Mouse (Mus musculus) embryonic facial prominence, embryonic 12.5 days (tissue): ENCODE results near the gene Pax8. TPM values are rescaled to one million over a fixed set of nuclear protein-coding genes. Genes with fewer than 3 reads are reported as not detected.

Experiments used
- ATAC-seq: fragments of 200-750 bp; cut with Nextera tagmentation; 2 replicates; pipeline ENCODE4 v1.8.0; 2017; ENCODE audit not compliant: insufficient number of reproducible peaks, insufficient read depth, low FRiP score, low TSS enrichment
- H3K27ac ChIP-seq: fragments of 300-500 bp; sonication (generic); 2 replicates; pipeline ENCODE4 v1.5.1; 2016; ENCODE audit warnings: mild to moderate bottlenecking
- H3K27me3 ChIP-seq: fragments of 300-500 bp; sonication (generic); 2 replicates; pipeline ENCODE4 v1.6.1; 2016; ENCODE audit warnings: mild to moderate bottlenecking, moderate library complexity
- H3K36me3 ChIP-seq: fragments of 300-500 bp; sonication (generic); 2 replicates; pipeline ENCODE4 v1.6.1; 2016; ENCODE audit warnings: mild to moderate bottlenecking
- H3K4me1 ChIP-seq: fragments of 300-500 bp; sonication (generic); 2 replicates; pipeline ENCODE4 v1.6.1; 2016
- H3K4me2 ChIP-seq: fragments of 300-500 bp; sonication (generic); replicated peaks from 2 replicates; pipeline ENCODE4 v1.6.1; 2016; ENCODE audit warnings: mild to moderate bottlenecking, moderate library complexity
- H3K4me3 ChIP-seq: fragments of 300-500 bp; sonication (generic); 2 replicates; pipeline ENCODE4 v1.5.1; 2016; ENCODE audit warnings: mild to moderate bottlenecking
- H3K9ac ChIP-seq: fragments of 300-500 bp; sonication (generic); 2 replicates; pipeline ENCODE4 v1.6.1; 2016; ENCODE audit warnings: mild to moderate bottlenecking, moderate library complexity
- H3K9me3 ChIP-seq: fragments of 300-500 bp; sonication (generic); 2 replicates; pipeline ENCODE4 v1.6.1; 2016; ENCODE audit warnings: mild to moderate bottlenecking, moderate library complexity
- WGBS: fragments of 180-500 bp; shearing (Covaris S2); methylation state at CpG from one replicate; pipeline ENCODE4 v1.1.7; 2016; 5-methylcytosine and 5-hydroxymethylcytosine counted together
- polyA plus RNA-seq: library from polyadenylated mRNA; unstranded; fragments of >200 nt; fragmentation: Nextera tagmentation; extraction: Ambion mirVana; gene quantifications from 2 replicates; pipeline ENCODE4 v1.2.1, GENCODE M21; 2016

Pax8 gene
- polyA plus RNA-seq, 1 experiment from 2014 or later = 0.29 TPM

- Histone ChIP-seq H3K4me2 (no peak overlapping the region), H3K27me3 (peaks cover 21% of the 10 kb centered on the region), H3K36me3 (no peaks in the 10 kb centered on the region), H3K9me3 (no peaks in the 10 kb centered on the region), H3K9ac (no peak overlapping the region), H3K4me1 (no peaks in the 10 kb centered on the region), H3K4me3 (no peak overlapping the region), H3K27ac (no peak overlapping the region)
- 56% methylated on average over 2 of the region's 2 CpGs for WGBS
- ATAC-seq = no peak
Observed at GRCm38 (mm10) chr2:24479906-24480305, 4.5 kb upstream of the Pax8 start.

- no peak overlapping the region for H3K27ac ChIP-seq
- H3K4me2 ChIP-seq = no peak overlapping the region
- H3K9me3 ChIP-seq = no peaks in the 10 kb centered on the region
- H3K9ac ChIP-seq = no peak overlapping the region
- 15% methylated on average over 1 of the region's 1 CpGs for WGBS
- peaks cover 29% of the 10 kb centered on the region for H3K27me3 ChIP-seq
- no peaks in the 10 kb centered on the region for H3K36me3 ChIP-seq
- no peak overlapping the region for H3K4me3 ChIP-seq
- peaks cover 3% of the 10 kb centered on the region; the same call in 1 of the 2 replicates for H3K4me1 ChIP-seq
- no peak for ATAC-seq
Observed at GRCm38 (mm10) chr2:24479151-24479550, 3.8 kb upstream of the Pax8 start.

- no peak overlapping the region for H3K4me3 ChIP-seq
- no peaks in the 10 kb centered on the region for H3K36me3 ChIP-seq
- peaks cover 4% of the 10 kb centered on the region; the same call in 1 of the 2 replicates for H3K4me1 ChIP-seq
- 76% methylated on average over 4 of the region's 4 CpGs for WGBS
- peaks cover 34% of the 10 kb centered on the region for H3K27me3 ChIP-seq
- ATAC-seq = no peak
- H3K9me3 ChIP-seq = no peaks in the 10 kb centered on the region
- H3K9ac ChIP-seq = no peak overlapping the region
- H3K4me2 ChIP-seq = no peak overlapping the region
- H3K27ac ChIP-seq = no peak overlapping the region
Observed at GRCm38 (mm10) chr2:24478611-24479010, 3.2 kb upstream of the Pax8 start.

GRCm38 (mm10) chr2:24474514-24475378, 653 bp downstream of the Pax8 start:
- 10% methylated on average over 29 of the region's 29 CpGs for WGBS
- Histone ChIP-seq H3K9me3 (no peaks in the 10 kb centered on the region), H3K4me3 (peak overlapping the region; percentile 25), H3K4me2 (peak overlapping the region; percentile 46), H3K9ac (no peak overlapping the region), H3K27me3 (peaks cover 56% of the 10 kb centered on the region), H3K36me3 (no peaks in the 10 kb centered on the region), H3K27ac (no peak overlapping the region), H3K4me1 (peaks cover 4% of the 10 kb centered on the region; the same call in 1 of the 2 replicates)
- ATAC-seq = no peak

- Histone ChIP-seq H3K27ac (no peak overlapping the region), H3K27me3 (peaks cover 57% of the 10 kb centered on the region), H3K4me3 (peak overlapping the region; percentile 25), H3K4me1 (peaks cover 4% of the 10 kb centered on the region; the same call in 1 of the 2 replicates), H3K9me3 (no peaks in the 10 kb centered on the region), H3K36me3 (no peaks in the 10 kb centered on the region), H3K9ac (no peak overlapping the region), H3K4me2 (peak overlapping the region; percentile 46)
- under 1% methylated on average over 56 of the region's 56 CpGs for WGBS
- ATAC-seq = no peak
Observed at GRCm38 (mm10) chr2:24473641-24474511, 1.5 kb downstream of the Pax8 start.

- Histone ChIP-seq H3K9me3 (no peaks in the 10 kb centered on the region), H3K36me3 (no peaks in the 10 kb centered on the region), H3K4me2 (no peak overlapping the region), H3K27ac (no peak overlapping the region), H3K4me1 (peaks cover 4% of the 10 kb centered on the region; the same call in 1 of the 2 replicates), H3K27me3 (peaks cover 57% of the 10 kb centered on the region), H3K4me3 (no peak overlapping the region), H3K9ac (no peak overlapping the region)
- 1% methylated on average over 11 of the region's 11 CpGs for WGBS
- no peak for ATAC-seq
Observed at GRCm38 (mm10) chr2:24472677-24473076, 2.7 kb downstream of the Pax8 start.

- Histone ChIP-seq H3K4me2 (no peak overlapping the region), H3K9ac (no peak overlapping the region), H3K27me3 (peaks cover 56% of the 10 kb centered on the region), H3K4me1 (peaks cover 4% of the 10 kb centered on the region; the same call in 1 of the 2 replicates), H3K36me3 (no peaks in the 10 kb centered on the region), H3K4me3 (no peak overlapping the region), H3K9me3 (no peaks in the 10 kb centered on the region), H3K27ac (no peak overlapping the region)
- ATAC-seq = no peak
- 2% methylated on average over 7 of the region's 7 CpGs for WGBS
Observed at GRCm38 (mm10) chr2:24472111-24472510, 3.3 kb downstream of the Pax8 start.

- no peaks in the 10 kb centered on the region for H3K9me3 ChIP-seq
- no peak for ATAC-seq
- no peaks in the 10 kb centered on the region for H3K36me3 ChIP-seq
- WGBS = 40% methylated on average over 4 of the region's 4 CpGs
- no peak overlapping the region for H3K27ac ChIP-seq
- peaks cover 28% of the 10 kb centered on the region for H3K27me3 ChIP-seq
- no peak overlapping the region for H3K9ac ChIP-seq
- no peak overlapping the region for H3K4me2 ChIP-seq
- no peak overlapping the region for H3K4me3 ChIP-seq
- peaks cover under 1% of the 10 kb centered on the region; the same call in 1 of the 2 replicates for H3K4me1 ChIP-seq
Observed at GRCm38 (mm10) chr2:24469102-24469501, 6.3 kb downstream of the Pax8 start.

- H3K27ac ChIP-seq = no peak overlapping the region
- H3K36me3 ChIP-seq = no peaks in the 10 kb centered on the region
- no peaks in the 10 kb centered on the region for H3K4me1 ChIP-seq
- H3K4me3 ChIP-seq = no peak overlapping the region
- no peak overlapping the region for H3K4me2 ChIP-seq
- 64% methylated on average over 1 of the region's 1 CpGs for WGBS
- no peak overlapping the region for H3K9ac ChIP-seq
- ATAC-seq = no peak
- peaks cover 21% of the 10 kb centered on the region for H3K27me3 ChIP-seq
- H3K9me3 ChIP-seq = no peaks in the 10 kb centered on the region
Observed at GRCm38 (mm10) chr2:24468430-24468829, 7.0 kb downstream of the Pax8 start.

GRCm38 (mm10) chr2:24467156-24467555, 8.2 kb downstream of the Pax8 start:
- H3K27me3 ChIP-seq = peaks cover 14% of the 10 kb centered on the region
- H3K4me2 ChIP-seq = no peak overlapping the region
- H3K4me3 ChIP-seq = no peak overlapping the region
- no peak for ATAC-seq
- no peak overlapping the region for H3K9ac ChIP-seq
- H3K4me1 ChIP-seq = no peaks in the 10 kb centered on the region
- no peak overlapping the region for H3K27ac ChIP-seq
- no peaks in the 10 kb centered on the region for H3K36me3 ChIP-seq
- WGBS = 9% methylated on average over 1 of the region's 1 CpGs
- no peaks in the 10 kb centered on the region for H3K9me3 ChIP-seq

GRCm38 (mm10) chr2:24460808-24461127, 14.6 kb downstream of the Pax8 start:
- ATAC-seq = no peak
- H3K27me3 ChIP-seq = no peaks in the 10 kb centered on the region
- no peaks in the 10 kb centered on the region for H3K9me3 ChIP-seq
- H3K4me3 ChIP-seq = no peak overlapping the region
- H3K9ac ChIP-seq = no peak overlapping the region
- H3K4me2 ChIP-seq = no peak overlapping the region; the same call in 1 of the 2 replicates
- H3K4me1 ChIP-seq = no peaks in the 10 kb centered on the region
- 13% methylated on average over 2 of the region's 2 CpGs for WGBS
- no peak overlapping the region for H3K27ac ChIP-seq
- H3K36me3 ChIP-seq = no peaks in the 10 kb centered on the region
